Mouse (Mus musculus) C2C12 (cell line): Measurements from ENCODE around the gene Mrps5.

ENCODE experiments used
- CTCF ChIP-seq: IDR thresholded peaks from one replicate; pipeline ENCODE4 v1.5.1; 2011; ENCODE audit not compliant: control insufficient read depth, insufficient read depth, insufficient read length
- USF1 ChIP-seq: IDR thresholded peaks from one replicate; pipeline ENCODE4 v1.6.1; 2011; ENCODE audit warnings: low read depth, mild to moderate bottlenecking, control low read depth, moderate library complexity

DNA sequence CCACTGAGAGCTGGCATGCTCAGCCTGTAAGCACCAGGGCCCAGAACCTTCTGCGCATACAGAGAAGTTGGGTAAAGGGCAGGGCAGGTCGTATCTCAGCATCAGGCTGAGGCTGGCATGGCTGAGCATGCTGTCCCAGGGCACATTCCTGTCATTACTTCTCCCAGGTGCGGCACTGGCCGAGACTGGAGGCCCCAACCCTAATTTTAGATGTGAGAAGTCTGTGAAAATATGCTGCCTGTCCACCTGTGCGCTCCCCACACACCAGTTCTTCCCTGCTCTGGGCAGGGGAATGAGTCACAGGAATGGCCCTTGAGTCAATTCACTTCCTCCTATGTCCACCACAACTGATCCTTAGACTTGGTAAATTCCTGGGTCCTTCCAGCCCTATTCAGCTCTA, 38.6 kb downstream of the Mrps5 start:
- TF ChIP-seq CTCF (no peak), USF1 (no peak)
